Mouse (Mus musculus) lung, postnatal 0 days (tissue): Measurements from ENCODE around the gene Pik3r1. TPM values are rescaled to one million over a fixed set of nuclear protein-coding genes. Genes with fewer than 3 reads are reported as not detected.

Experiments
- ATAC-seq: fragments of 200-750 bp; cut with Nextera tagmentation; 2 replicates; pipeline ENCODE4 v1.8.0; 2017; ENCODE audit warnings: moderate library complexity
- DNase-seq: peaks from one replicate; pipeline ENCODE4 v3.0.0-alpha.2; 2016; ENCODE audit warnings: low spot score
- H3K27ac ChIP-seq: fragments of 300-500 bp; sonication (generic); 2 replicates; pipeline ENCODE4 v1.5.1; 2014; ENCODE audit warnings: antibody characterized with exemption, mild to moderate bottlenecking, low read length, mixed read lengths
- H3K27me3 ChIP-seq: fragments of 300-500 bp; sonication (generic); replicated peaks from 2 replicates; pipeline ENCODE4 v1.6.1; 2014; ENCODE audit warnings: low read length, mixed read lengths; ENCODE audit not compliant: insufficient read depth
- H3K36me3 ChIP-seq: fragments of 300-500 bp; sonication (generic); 2 replicates; pipeline ENCODE4 v1.6.1; 2014; ENCODE audit warnings: low read length, mixed read lengths; ENCODE audit not compliant: insufficient read depth
- H3K4me1 ChIP-seq: fragments of 300-500 bp; sonication (generic); 2 replicates; pipeline ENCODE4 v1.6.1; 2014; ENCODE audit warnings: antibody characterized with exemption, low read depth, low read length, mixed read lengths; ENCODE audit not compliant: insufficient read depth
- H3K4me2 ChIP-seq: fragments of 300-500 bp; sonication (generic); replicated peaks from 2 replicates; pipeline ENCODE4 v1.6.1; 2014; ENCODE audit warnings: low read depth, mild to moderate bottlenecking, low read length, moderate library complexity, mixed read lengths
- H3K4me3 ChIP-seq: fragments of 300-500 bp; sonication (generic); 2 replicates; pipeline ENCODE4 v1.5.1; 2014; ENCODE audit warnings: low read depth, low read length
- H3K9ac ChIP-seq: fragments of 300-500 bp; sonication (generic); replicated peaks from 2 replicates; pipeline ENCODE4 v1.6.1; 2014; ENCODE audit warnings: low read depth, mild to moderate bottlenecking
- H3K9me3 ChIP-seq: fragments of 300-500 bp; sonication (generic); 2 replicates; pipeline ENCODE4 v1.6.1; 2016; ENCODE audit warnings: low read length, mixed read lengths
- CTCF ChIP-seq: IDR thresholded peaks from 2 replicates; pipeline ENCODE4 v1.5.1; 2016; ENCODE audit warnings: antibody characterized with exemption, mild to moderate bottlenecking
- EP300 ChIP-seq: IDR thresholded peaks from 2 replicates; pipeline ENCODE4 v1.6.1; 2016; ENCODE audit warnings: antibody characterized with exemption, mild to moderate bottlenecking, control low read depth
- WGBS: fragments of 180-500 bp; shearing (Covaris S2); extraction: QIAGEN DNeasy Blood & Tissue Kit; methylation state at CpG from one replicate; pipeline ENCODE4 v1.1.7; 2014; 5-methylcytosine and 5-hydroxymethylcytosine counted together
- polyA plus RNA-seq: library from polyadenylated mRNA; unstranded; fragments of >200 nt; fragmentation: Nextera tagmentation; extraction: Ambion mirVana; gene quantifications from 2 replicates; pipeline ENCODE4 v1.2.1, GENCODE M21; 2015

Gene Pik3r1
- polyA plus RNA-seq, 1 experiment from 2014 or later, result 28.1 TPM

- Histone ChIP-seq H3K36me3 (peaks cover 31% of the 10 kb centered on the region), H3K4me2 (no peak overlapping the region), H3K4me3 (no peak overlapping the region), H3K9me3 (no peaks in the 10 kb centered on the region), H3K27me3 (no peaks in the 10 kb centered on the region), H3K9ac (no peak overlapping the region), H3K27ac (no peak overlapping the region), H3K4me1 (no peaks in the 10 kb centered on the region)
- TF ChIP-seq EP300, result no peak
- no peak for TF ChIP-seq CTCF
- peak; percentile 32; the same call in 1 of the 2 replicates for ATAC-seq
- WGBS, result 59% methylated on average over 8 of the region's 8 CpGs
- DNase-seq, result peak; percentile 62
These were observed 66.4 kb downstream of the Pik3r1 start for GRCm38 (mm10) chr13:101701632-101702031.

DNA sequence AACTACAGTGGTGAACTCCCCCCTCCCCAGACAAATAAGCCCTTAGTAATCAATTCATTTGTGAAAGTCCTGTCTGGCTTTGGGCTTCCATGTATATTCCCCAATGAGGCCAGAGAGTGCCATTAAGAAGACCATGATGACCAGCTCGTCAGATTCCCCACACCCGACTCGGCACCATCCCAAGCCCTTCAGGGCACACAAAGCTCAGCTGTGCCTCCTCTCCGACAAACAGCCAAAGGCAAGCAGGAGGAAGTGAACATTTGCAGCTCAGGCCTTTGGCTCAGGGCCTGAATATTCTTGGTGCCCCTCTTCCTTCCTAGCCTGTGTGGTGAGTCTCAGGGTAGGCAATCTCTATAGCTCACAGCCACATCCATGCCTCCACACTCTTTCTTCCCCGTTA is 68.3 kb downstream of the Pik3r1 start:
- Histone ChIP-seq H3K27ac (no peak overlapping the region), H3K9me3 (no peaks in the 10 kb centered on the region), H3K36me3 (peaks cover 15% of the 10 kb centered on the region; the same call in 1 of the 2 replicates), H3K4me1 (peaks cover 6% of the 10 kb centered on the region; the same call in 1 of the 2 replicates), H3K4me3 (no peak overlapping the region), H3K9ac (no peak overlapping the region), H3K4me2 (no peak overlapping the region), H3K27me3 (no peaks in the 10 kb centered on the region)
- TF ChIP-seq CTCF, result no peak
- no peak for TF ChIP-seq EP300
- no peak for DNase-seq
- WGBS, result 54% methylated on average over 5 of the region's 5 CpGs
- ATAC-seq, result no peak

- 61% methylated on average over 5 of the region's 5 CpGs for WGBS
- TF ChIP-seq CTCF (no peak), EP300 (no peak)
These were observed 70.1 kb downstream of the Pik3r1 start for GRCm38 (mm10) chr13:101697966-101698365.

DNA sequence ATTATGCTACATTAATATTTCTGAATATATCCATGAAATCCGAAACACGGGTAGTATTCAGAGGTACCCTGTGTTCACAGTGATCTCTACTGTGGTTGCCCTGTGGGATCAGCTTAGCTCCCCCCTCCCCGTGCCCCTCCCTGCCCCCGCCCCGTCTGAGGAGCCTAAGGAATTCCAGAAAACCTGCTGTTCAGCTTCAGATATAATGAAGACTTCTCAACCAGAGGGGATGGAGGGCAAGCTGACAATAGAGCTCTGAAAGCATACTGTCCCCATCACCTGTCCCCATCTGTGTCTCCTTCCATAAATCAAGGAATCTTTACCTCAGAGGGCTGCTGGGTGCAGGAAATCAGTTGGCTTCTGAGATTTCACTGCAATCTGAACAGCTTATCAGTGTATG is 70.6 kb downstream of the Pik3r1 start:
- Histone ChIP-seq H3K36me3 (peaks cover 13% of the 10 kb centered on the region; the same call in 1 of the 2 replicates), H3K9me3 (no peaks in the 10 kb centered on the region), H3K4me2 (no peak overlapping the region), H3K9ac (no peak overlapping the region), H3K27me3 (no peaks in the 10 kb centered on the region), H3K4me1 (peaks cover 8% of the 10 kb centered on the region; the same call in 1 of the 2 replicates), H3K27ac (peak overlapping the region; percentile 9; the same call in 1 of the 2 replicates), H3K4me3 (no peak overlapping the region)
- TF ChIP-seq EP300 (no peak), CTCF (no peak)
- 60% methylated on average over 5 of the region's 5 CpGs for WGBS
- ATAC-seq (no peak), DNase-seq (no peak)

More at GRCm38 (mm10) chr13:101697966-101698365, 70.1 kb downstream of the Pik3r1 start:
- Histone ChIP-seq H3K36me3 (peaks cover 15% of the 10 kb centered on the region; the same call in 1 of the 2 replicates), H3K4me2 (no peak overlapping the region), H3K27ac (no peak overlapping the region), H3K9ac (no peak overlapping the region), H3K4me3 (no peak overlapping the region), H3K4me1 (peaks cover 8% of the 10 kb centered on the region; the same call in 1 of the 2 replicates), H3K27me3 (no peaks in the 10 kb centered on the region), H3K9me3 (no peaks in the 10 kb centered on the region)
- DNase-seq (no peak), ATAC-seq (no peak)

DNA sequence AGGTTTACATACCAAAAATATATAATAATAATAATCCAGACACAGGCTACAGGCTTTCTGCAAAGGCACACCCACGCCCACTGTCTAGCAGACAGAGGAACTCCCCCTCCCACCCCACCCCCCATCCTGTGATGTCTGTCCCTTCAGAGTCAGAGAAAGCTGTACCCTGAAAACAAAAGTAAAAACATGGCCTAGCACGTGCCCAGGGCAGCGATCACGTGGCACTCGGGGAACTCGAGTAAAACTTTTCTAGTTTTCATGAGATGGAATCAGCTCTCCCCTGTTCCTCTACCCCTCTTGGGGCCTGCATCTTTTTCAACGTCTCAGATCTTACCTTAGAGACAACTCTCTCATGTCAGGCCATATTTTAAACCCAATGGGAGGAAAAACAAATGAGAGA is 71.2 kb downstream of the Pik3r1 start:
- no peak for DNase-seq

DNA sequence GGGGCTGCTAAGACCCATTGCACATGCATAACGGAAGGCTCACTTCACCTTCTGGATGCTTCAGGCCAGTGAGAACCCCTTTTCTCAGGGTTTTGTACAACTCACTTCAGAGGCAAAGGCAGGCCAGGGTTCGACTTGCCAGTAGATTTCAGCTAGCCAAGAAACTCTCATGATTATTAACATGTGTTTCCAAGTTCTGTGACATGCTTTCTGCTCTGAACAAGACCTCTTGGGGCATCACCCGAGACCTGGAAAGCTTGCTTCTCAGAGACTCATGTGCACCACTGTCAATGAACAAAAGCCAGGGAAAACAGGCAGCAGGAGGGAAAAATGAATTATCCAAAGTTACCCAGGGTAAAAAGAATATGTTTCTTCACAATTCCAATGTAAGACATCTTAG is 71.7 kb downstream of the Pik3r1 start:
- Histone ChIP-seq H3K4me2 (no peak overlapping the region), H3K4me3 (no peak overlapping the region), H3K4me1 (peaks cover 8% of the 10 kb centered on the region; the same call in 1 of the 2 replicates), H3K36me3 (peaks cover 10% of the 10 kb centered on the region; the same call in 1 of the 2 replicates), H3K27ac (no peak overlapping the region), H3K27me3 (no peaks in the 10 kb centered on the region), H3K9ac (no peak overlapping the region), H3K9me3 (no peaks in the 10 kb centered on the region)
- DNase-seq, result no peak
- TF ChIP-seq CTCF (no peak), EP300 (no peak)
- 48% methylated on average over 3 of the region's 3 CpGs for whole genome bisulfite sequencing
- no peak for ATAC-seq

More for the DNA sequence above, 71.2 kb downstream of the Pik3r1 start:
- Histone ChIP-seq H3K4me1 (peaks cover 8% of the 10 kb centered on the region; the same call in 1 of the 2 replicates), H3K4me3 (no peak overlapping the region), H3K4me2 (no peak overlapping the region), H3K9me3 (no peaks in the 10 kb centered on the region), H3K27ac (no peak overlapping the region), H3K27me3 (no peaks in the 10 kb centered on the region), H3K36me3 (peaks cover 10% of the 10 kb centered on the region; the same call in 1 of the 2 replicates), H3K9ac (no peak overlapping the region)
- no peak for ATAC-seq
- 60% methylated on average over 7 of the region's 7 CpGs for WGBS
- TF ChIP-seq EP300, result no peak
- TF ChIP-seq CTCF, result no peak
